Mouse (Mus musculus): ENCODE results near the gene Bco1. TPM values are rescaled to one million over a fixed set of nuclear protein-coding genes. Genes with fewer than 3 reads are reported as not detected.

Gene Bco1
- total and polyA plus RNA-seq, 3 experiments = 0.06 TPM; not detected in 2

DNA sequence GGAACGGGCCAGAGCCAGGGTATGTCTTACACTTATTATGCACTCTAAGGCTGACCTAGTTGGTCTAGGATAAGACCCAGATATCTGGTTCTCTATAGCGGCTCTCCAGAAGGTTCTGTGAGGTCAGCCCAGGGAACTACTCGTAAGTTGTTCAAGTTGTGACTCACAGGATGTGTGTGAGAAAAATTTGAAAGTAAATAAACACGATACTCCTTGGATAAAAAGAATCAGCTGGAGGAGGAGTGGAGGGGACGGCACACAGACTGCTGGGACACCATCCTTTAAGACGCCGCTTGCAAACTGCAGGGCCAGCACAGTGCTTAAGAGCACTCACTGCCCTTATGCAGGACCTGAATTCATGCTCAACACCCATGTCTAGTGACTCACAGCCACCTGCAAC lies 81.6 kb downstream of the Bco1 start:
- Histone ChIP-seq H3K27ac (no peak overlapping the region), H3K9ac (ENCODE audit: low read depth, low read length) (no peak overlapping the region), H3K4me1 (ENCODE audit: control insufficient read depth, insufficient read depth, low read length) (peaks cover 2% of the 10 kb centered on the region), H3K79me2 (replicated peaks; ENCODE audit: control insufficient read depth, insufficient read depth, low read length) (no peaks in the 10 kb centered on the region), H3K4me3 (no peak overlapping the region), H3K27me3 (ENCODE audit: control insufficient read depth, insufficient read depth, low read length) (no peaks in the 10 kb centered on the region), H3K36me3 (ENCODE audit: control insufficient read depth, insufficient read depth, low read length) (no peaks in the 10 kb centered on the region)
- no peak for TF ChIP-seq POLR2A (IDR thresholded peaks at IDR 0.05; ENCODE audit: insufficient read depth, low read depth, low read length)
- no peak for TF ChIP-seq CTCF (IDR thresholded peaks at IDR 0.05)
- no peak for TF ChIP-seq EP300 (IDR thresholded peaks at IDR 0.05; ENCODE audit: insufficient read depth, low read depth, low read length)
- intact Hi-C loops (cut with DNase I) = no loop called here
- WGBS = 64% methylated on average over 7 of the region's 7 CpGs
- no peak for DNase-seq

GRCm38 (mm10) chr8:117178039-117178438 lies 82.4 kb downstream of the Bco1 start:
- Histone ChIP-seq H3K36me3 (ENCODE audit: control insufficient read depth, insufficient read depth, low read length) (no peaks in the 10 kb centered on the region), H3K27me3 (ENCODE audit: control insufficient read depth, insufficient read depth, low read length) (no peaks in the 10 kb centered on the region), H3K4me1 (ENCODE audit: control insufficient read depth, insufficient read depth, low read length) (peaks cover 2% of the 10 kb centered on the region), H3K9ac (ENCODE audit: low read depth, low read length) (no peak overlapping the region), H3K27ac (no peak overlapping the region), H3K79me2 (replicated peaks; ENCODE audit: control insufficient read depth, insufficient read depth, low read length) (no peaks in the 10 kb centered on the region), H3K4me3 (no peak overlapping the region)
- TF ChIP-seq CTCF (IDR thresholded peaks at IDR 0.05) (peak; percentile 27), EP300 (IDR thresholded peaks at IDR 0.05; ENCODE audit: insufficient read depth, low read depth, low read length) (no peak)
- WGBS = 92% methylated on average over 2 of the region's 2 CpGs
- intact Hi-C loops (cut with DNase I) = no loop called here
- DNase-seq = no peak

DNA sequence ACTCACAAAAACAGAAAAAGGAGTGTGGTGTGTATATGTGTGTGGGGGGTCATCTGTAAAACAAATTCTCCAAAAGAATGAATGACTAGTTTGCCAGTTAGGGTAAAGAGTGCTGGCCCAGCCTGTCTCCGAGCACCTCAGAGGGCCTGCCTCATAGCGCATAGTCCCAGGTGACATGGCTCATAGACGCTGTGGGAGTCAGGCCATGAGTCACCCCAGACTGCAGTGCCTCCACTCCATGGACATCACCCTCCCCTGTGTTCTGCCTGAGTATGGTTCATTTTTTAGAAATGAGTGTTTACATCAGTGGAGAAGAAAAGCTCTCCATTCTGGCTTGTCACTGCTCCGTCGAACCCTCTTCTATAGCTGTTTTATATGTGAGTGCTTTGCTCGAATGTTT lies 83.0 kb downstream of the Bco1 start:
- WGBS = 85% methylated on average over 6 of the region's 6 CpGs
- H3K36me3 ChIP-seq (ENCODE audit: control insufficient read depth, insufficient read depth, low read length) = no peaks in the 10 kb centered on the region
- H3K9ac ChIP-seq (ENCODE audit: low read depth, low read length) = no peak overlapping the region
- no peaks in the 10 kb centered on the region for H3K79me2 ChIP-seq (replicated peaks; ENCODE audit: control insufficient read depth, insufficient read depth, low read length)
- DNase-seq = no peak
- no peaks in the 10 kb centered on the region for H3K27me3 ChIP-seq (ENCODE audit: control insufficient read depth, insufficient read depth, low read length)
- no peak overlapping the region for H3K27ac ChIP-seq
- no peak overlapping the region for H3K4me3 ChIP-seq
- intact Hi-C loops (cut with DNase I) = no loop called here
- TF ChIP-seq POLR2A (IDR thresholded peaks at IDR 0.05; ENCODE audit: insufficient read depth, low read depth, low read length) (no peak), CTCF (IDR thresholded peaks at IDR 0.05) (no peak), EP300 (IDR thresholded peaks at IDR 0.05; ENCODE audit: insufficient read depth, low read depth, low read length) (no peak)
- peaks cover 2% of the 10 kb centered on the region for H3K4me1 ChIP-seq (ENCODE audit: control insufficient read depth, insufficient read depth, low read length)

DNA sequence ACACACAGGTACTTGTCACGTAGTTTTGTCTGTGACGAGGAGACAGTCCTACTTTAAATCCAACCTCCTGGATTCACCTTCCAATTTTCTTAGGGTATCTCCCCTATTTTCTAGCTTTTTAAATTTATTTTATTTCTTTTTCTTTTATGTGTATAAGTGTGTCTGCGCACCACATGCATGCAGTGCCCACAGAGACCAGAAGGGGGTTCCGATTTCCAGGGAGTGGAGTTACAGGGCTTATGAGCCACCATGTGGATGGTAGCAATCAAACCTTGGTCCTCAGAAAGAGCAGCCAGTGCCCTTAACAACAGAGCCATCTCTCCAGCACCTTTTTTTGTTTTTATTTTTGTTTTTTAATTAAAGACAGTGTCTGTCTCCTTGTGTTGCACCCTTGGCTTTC lies 87.1 kb downstream of the Bco1 start:
- TF ChIP-seq POLR2A (IDR thresholded peaks at IDR 0.05; ENCODE audit: insufficient read depth, low read depth, low read length) (no peak), CTCF (IDR thresholded peaks at IDR 0.05) (peak; percentile 35), EP300 (IDR thresholded peaks at IDR 0.05; ENCODE audit: insufficient read depth, low read depth, low read length) (no peak)
- intact Hi-C loops (cut with DNase I) = no loop called here
- no peak overlapping the region for H3K27ac ChIP-seq
- H3K4me3 ChIP-seq = no peak overlapping the region
- no peak overlapping the region for H3K9ac ChIP-seq (ENCODE audit: low read depth, low read length)
- no peaks in the 10 kb centered on the region for H3K4me1 ChIP-seq (ENCODE audit: control insufficient read depth, insufficient read depth, low read length)
- no peaks in the 10 kb centered on the region for H3K79me2 ChIP-seq (replicated peaks; ENCODE audit: control insufficient read depth, insufficient read depth, low read length)
- DNase-seq = no peak
- H3K36me3 ChIP-seq (ENCODE audit: control insufficient read depth, insufficient read depth, low read length) = no peaks in the 10 kb centered on the region
- 98% methylated on average over 4 of the region's 4 CpGs for WGBS
- no peaks in the 10 kb centered on the region for H3K27me3 ChIP-seq (ENCODE audit: control insufficient read depth, insufficient read depth, low read length)

Other genes starting within 250 kb of the Bco1 start
- gene Cmc2, start 174.4 kb upstream of the Bco1 start, total RNA-seq (2021) = 10 to 100 TPM; 65.8 to 79.2 TPM
- 30.0 and 46.1 TPM in 2 replicates for gene Cmc2, start 174.4 kb upstream of the Bco1 start, polyA plus RNA-seq (2012; rRNA removed)
- under 1 TPM; 0.37 to 0.89 TPM for gene Cenpn, start 174.1 kb upstream of the Bco1 start, total RNA-seq (2021)
- 0.74 and 1.3 TPM in 2 replicates for gene Cenpn, start 174.1 kb upstream of the Bco1 start, polyA plus RNA-seq (2012; rRNA removed)
- 10 to 100 TPM; 14.4 to 16.5 TPM for gene Atmin, start 152.5 kb upstream of the Bco1 start, total RNA-seq (2021)
- gene Atmin, start 152.5 kb upstream of the Bco1 start, polyA plus RNA-seq (2012; rRNA removed) = 9.3 and 14.5 TPM in 2 replicates
- gene 1700030J22Rik, start 116.9 kb upstream of the Bco1 start, total RNA-seq (2021) = under 1 TPM; 0.44 to 0.68 TPM
- 0.35 and 0.41 TPM in 2 replicates for gene 1700030J22Rik, start 116.9 kb upstream of the Bco1 start, polyA plus RNA-seq (2012; rRNA removed)
- gene Gcsh, start 102.3 kb upstream of the Bco1 start, total RNA-seq (2021) = 10 to 100 TPM; 51.2 to 55.1 TPM
- 34.8 and 63.6 TPM in 2 replicates for gene Gcsh, start 102.3 kb upstream of the Bco1 start, polyA plus RNA-seq (2012; rRNA removed)
- gene Pkd1l2, start 13.4 kb upstream of the Bco1 start, total RNA-seq (2021) = not detected
- gene Pkd1l2, start 13.4 kb upstream of the Bco1 start, polyA plus RNA-seq (2012; rRNA removed) = 0.06 TPM in 1 of 2 replicates, not detected in the other
- 1 to 10 TPM; 4.2 to 5.2 TPM for gene Gan, start 62.3 kb downstream of the Bco1 start, total RNA-seq (2021)
- 1.7 and 2.6 TPM in 2 replicates for gene Gan, start 62.3 kb downstream of the Bco1 start, polyA plus RNA-seq (2012; rRNA removed)
- 10 to 100 TPM; 20.1 to 20.8 TPM for gene Cmip, start 161.2 kb downstream of the Bco1 start, total RNA-seq (2021)
- 11.8 and 13.6 TPM in 2 replicates for gene Cmip, start 161.2 kb downstream of the Bco1 start, polyA plus RNA-seq (2012; rRNA removed)

Measured in heart, adult 2 months (tissue).